Mouse (Mus musculus) liver, postnatal 0 days (tissue): ENCODE results near the gene Wdr77.

ENCODE experiments used
- CTCF ChIP-seq: sonication (generic); IDR thresholded peaks from 2 replicates; pipeline ENCODE4 v1.5.1; 2016; ENCODE audit warnings: antibody characterized with exemption, low read depth
- EP300 ChIP-seq: IDR thresholded peaks from 2 replicates; pipeline ENCODE4 v1.6.1; 2016; ENCODE audit warnings: antibody characterized with exemption, low read depth, mild to moderate bottlenecking

DNA sequence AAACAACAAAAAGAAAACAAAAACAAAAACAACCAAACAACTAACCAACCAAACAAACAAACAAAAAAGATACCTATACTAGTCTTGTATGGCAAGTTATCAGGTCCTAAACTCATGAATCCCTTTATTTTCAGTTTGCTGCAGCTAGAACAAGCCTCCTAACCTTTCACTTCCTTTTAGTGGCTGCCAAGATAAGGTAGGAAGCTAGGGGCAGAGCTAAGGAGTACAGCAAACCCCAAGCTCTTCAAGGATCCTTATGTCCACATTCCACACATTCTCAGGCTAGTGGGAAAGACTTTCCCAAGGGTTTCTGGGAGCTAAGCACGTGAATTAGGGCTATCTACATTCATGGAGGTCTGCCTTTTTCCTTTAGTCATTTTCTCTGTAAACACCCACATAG lies 43.9 kb upstream of the Wdr77 start:
- TF ChIP-seq EP300 (no peak), CTCF (no peak)
